Mouse (Mus musculus): ENCODE data around the gene Krt222. TPM values are rescaled to one million over a fixed set of nuclear protein-coding genes. Genes with fewer than 3 reads are reported as not detected.

Krt222 gene
- total RNA-seq (2017) = 0.64 to 3.8 TPM (median 1.7 TPM) in 3 replicates

GRCm38 (mm10) chr11:99243820-99244374, at the start of gene Krt222:
TSS of gene Krt222 (minus strand) at chr11:99244085.
- no peak; the same call in 1 of the 2 replicates for ATAC-seq (replicated peaks; ENCODE audit: insufficient number of reproducible peaks, low FRiP score, low TSS enrichment, poor library complexity, severe bottlenecking)

- no peak for ATAC-seq (replicated peaks; ENCODE audit: insufficient number of reproducible peaks, low FRiP score, low TSS enrichment, poor library complexity, severe bottlenecking)
These were observed 49.0 kb upstream of the Krt222 start for GRCm38 (mm10) chr11:99292846-99293245.

- ATAC-seq (replicated peaks; ENCODE audit: insufficient number of reproducible peaks, low FRiP score, low TSS enrichment, poor library complexity, severe bottlenecking) = no peak
These were observed 41.0 kb upstream of the Krt222 start, which contains the start of gene Krt24 for GRCm38 (mm10) chr11:99284833-99285312. TSS of gene Krt24 (minus strand) at chr11:99285262.

GRCm38 (mm10) chr11:99284011-99284410, 40.1 kb upstream of the Krt222 start:
- no peak for ATAC-seq (replicated peaks; ENCODE audit: insufficient number of reproducible peaks, low FRiP score, low TSS enrichment, poor library complexity, severe bottlenecking)

- ATAC-seq (replicated peaks; ENCODE audit: insufficient number of reproducible peaks, low FRiP score, low TSS enrichment, poor library complexity, severe bottlenecking) = no peak
These were observed 39.4 kb upstream of the Krt222 start for GRCm38 (mm10) chr11:99283334-99283733.

- ATAC-seq (replicated peaks; ENCODE audit: insufficient number of reproducible peaks, low FRiP score, low TSS enrichment, poor library complexity, severe bottlenecking) = no peak
These were observed 37.2 kb upstream of the Krt222 start for GRCm38 (mm10) chr11:99281116-99281515.

- ATAC-seq (replicated peaks; ENCODE audit: insufficient number of reproducible peaks, low FRiP score, low TSS enrichment, poor library complexity, severe bottlenecking) = no peak
These were observed 36.1 kb upstream of the Krt222 start for GRCm38 (mm10) chr11:99279986-99280385.

- ATAC-seq (replicated peaks; ENCODE audit: insufficient number of reproducible peaks, low FRiP score, low TSS enrichment, poor library complexity, severe bottlenecking) = no peak
These were observed 32.9 kb upstream of the Krt222 start for GRCm38 (mm10) chr11:99276786-99277185.

GRCm38 (mm10) chr11:99275624-99276023, 31.7 kb upstream of the Krt222 start:
- no peak for ATAC-seq (replicated peaks; ENCODE audit: insufficient number of reproducible peaks, low FRiP score, low TSS enrichment, poor library complexity, severe bottlenecking)

- ATAC-seq (replicated peaks; ENCODE audit: insufficient number of reproducible peaks, low FRiP score, low TSS enrichment, poor library complexity, severe bottlenecking) = no peak
These were observed 28.8 kb upstream of the Krt222 start for GRCm38 (mm10) chr11:99272721-99273120.

- ATAC-seq (replicated peaks; ENCODE audit: insufficient number of reproducible peaks, low FRiP score, low TSS enrichment, poor library complexity, severe bottlenecking) = no peak
These were observed 25.3 kb upstream of the Krt222 start for GRCm38 (mm10) chr11:99269192-99269591.

GRCm38 (mm10) chr11:99265796-99266195, 21.9 kb upstream of the Krt222 start:
- ATAC-seq (replicated peaks; ENCODE audit: insufficient number of reproducible peaks, low FRiP score, low TSS enrichment, poor library complexity, severe bottlenecking) = no peak

GRCm38 (mm10) chr11:99265220-99265619, 21.3 kb upstream of the Krt222 start:
- no peak for ATAC-seq (replicated peaks; ENCODE audit: insufficient number of reproducible peaks, low FRiP score, low TSS enrichment, poor library complexity, severe bottlenecking)

GRCm38 (mm10) chr11:99256213-99256612, 12.3 kb upstream of the Krt222 start:
- ATAC-seq (replicated peaks; ENCODE audit: insufficient number of reproducible peaks, low FRiP score, low TSS enrichment, poor library complexity, severe bottlenecking) = no peak

GRCm38 (mm10) chr11:99255316-99255715, 11.4 kb upstream of the Krt222 start:
- ATAC-seq (replicated peaks; ENCODE audit: insufficient number of reproducible peaks, low FRiP score, low TSS enrichment, poor library complexity, severe bottlenecking) = no peak

- no peak for ATAC-seq (replicated peaks; ENCODE audit: insufficient number of reproducible peaks, low FRiP score, low TSS enrichment, poor library complexity, severe bottlenecking)
These were observed 10.0 kb upstream of the Krt222 start for GRCm38 (mm10) chr11:99253893-99254292.

- ATAC-seq (replicated peaks; ENCODE audit: insufficient number of reproducible peaks, low FRiP score, low TSS enrichment, poor library complexity, severe bottlenecking) = no peak
These were observed 8.8 kb upstream of the Krt222 start for GRCm38 (mm10) chr11:99252671-99253070.

- no peak for ATAC-seq (replicated peaks; ENCODE audit: insufficient number of reproducible peaks, low FRiP score, low TSS enrichment, poor library complexity, severe bottlenecking)
These were observed 6.8 kb upstream of the Krt222 start for GRCm38 (mm10) chr11:99250666-99251065.

- no peak for ATAC-seq (replicated peaks; ENCODE audit: insufficient number of reproducible peaks, low FRiP score, low TSS enrichment, poor library complexity, severe bottlenecking)
These were observed 6.4 kb upstream of the Krt222 start for GRCm38 (mm10) chr11:99250241-99250640.

GRCm38 (mm10) chr11:99249115-99249514, 5.2 kb upstream of the Krt222 start:
- no peak for ATAC-seq (replicated peaks; ENCODE audit: insufficient number of reproducible peaks, low FRiP score, low TSS enrichment, poor library complexity, severe bottlenecking)

GRCm38 (mm10) chr11:99247916-99248315, 4.0 kb upstream of the Krt222 start:
- ATAC-seq (replicated peaks; ENCODE audit: insufficient number of reproducible peaks, low FRiP score, low TSS enrichment, poor library complexity, severe bottlenecking) = no peak
